Mouse (Mus musculus) forelimb bud, embryonic 11.5 days (tissue): ENCODE data around the gene Rnh1.
A peak's percentile ranks its signal among the peaks of the same experiment; 100 is the strongest.

Experiments used
- DNase-seq: peaks from one replicate; pipeline ENCODE4 v3.0.0-alpha.2; 2012; ENCODE audit warnings: low read depth, low spot score

Rnh1 gene

DNA sequence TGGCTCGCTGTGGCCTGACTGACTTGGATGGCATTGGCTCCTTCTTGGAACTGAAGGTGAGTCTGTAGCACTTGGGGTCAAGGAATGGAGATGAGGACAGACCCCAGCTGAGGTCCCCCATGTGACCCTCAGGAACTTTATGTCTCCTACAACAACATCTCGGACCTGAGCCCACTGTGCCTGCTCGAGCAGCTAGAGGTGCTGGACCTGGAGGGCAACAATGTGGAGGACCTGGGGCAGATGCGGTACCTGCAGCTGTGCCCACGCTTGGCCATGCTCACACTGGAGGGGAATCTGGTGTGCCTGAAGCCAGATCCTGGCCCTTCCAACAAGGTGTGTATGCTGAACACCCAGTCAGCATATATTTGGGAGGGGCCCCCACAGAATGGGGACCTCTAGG, 32.8 kb upstream of the Rnh1 start:
- no peak for DNase-seq

DNA sequence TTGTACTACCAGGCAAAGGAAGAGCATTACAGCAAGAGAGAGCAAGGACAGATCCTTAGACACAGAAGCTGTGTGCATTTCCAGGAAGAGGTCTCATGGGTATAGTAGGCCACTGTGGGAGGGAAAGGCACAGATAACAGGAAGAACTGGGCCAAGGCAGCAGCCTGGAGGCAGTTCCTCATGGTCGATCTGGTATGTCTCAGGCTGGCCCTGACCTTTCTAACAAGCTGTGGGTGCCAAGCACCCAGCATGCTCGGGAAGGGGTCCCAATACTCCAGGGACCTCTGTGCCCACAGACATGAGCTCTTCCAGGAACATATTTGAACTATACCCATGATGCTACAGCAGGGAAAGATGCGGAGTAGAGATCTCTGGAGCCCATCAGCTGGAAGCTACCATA, 31.9 kb upstream of the Rnh1 start:
- no peak for DNase-seq

DNA sequence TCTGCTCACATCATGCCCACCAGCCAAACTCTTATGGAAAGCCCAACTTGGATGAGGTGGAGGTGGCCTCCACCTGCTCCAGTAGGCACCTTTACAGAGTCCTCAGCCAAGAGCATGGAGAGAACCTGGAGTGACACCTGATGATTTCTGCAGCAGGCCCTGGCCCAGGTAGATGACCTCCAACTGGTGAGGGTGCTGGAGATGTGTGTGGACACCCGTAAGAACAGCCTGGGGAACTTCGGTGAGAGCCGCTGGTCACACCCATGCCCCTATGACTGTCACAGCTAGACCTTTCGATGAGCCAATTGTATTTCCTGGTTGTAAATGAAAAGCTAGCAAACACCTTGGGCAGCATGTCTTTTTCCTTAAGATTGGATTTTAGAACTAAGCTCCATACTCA, 25.5 kb upstream of the Rnh1 start:
- no peak for DNase-seq

GRCm38 (mm10) chr7:141196619-141197282, 24.1 kb upstream of the Rnh1 start:
- no peak for DNase-seq

- no peak for DNase-seq
Observed at GRCm38 (mm10) chr7:141195754-141196153, 23.1 kb upstream of the Rnh1 start.

- peak; percentile 90 for DNase-seq
Observed at GRCm38 (mm10) chr7:141194830-141195229, 22.2 kb upstream of the Rnh1 start.

DNA sequence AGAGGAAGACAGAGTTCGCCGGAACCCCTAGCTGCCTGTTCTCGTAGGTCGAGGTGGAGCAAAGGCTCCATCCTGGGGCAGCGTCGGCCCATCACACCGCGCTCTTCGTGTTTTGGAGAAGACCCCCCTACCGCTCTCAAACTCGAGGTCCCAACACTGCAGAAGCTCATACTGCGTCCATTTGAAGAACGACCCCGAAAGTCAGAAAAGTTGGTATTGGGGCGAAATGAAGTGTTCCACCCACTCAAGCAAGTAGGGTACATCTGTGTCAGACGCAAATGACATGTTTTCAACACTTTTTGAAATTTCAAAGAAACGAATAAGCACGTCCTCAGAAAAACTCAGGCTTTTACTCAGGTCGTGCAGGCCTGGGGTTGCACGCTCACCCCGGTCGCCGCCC, 21.8 kb upstream of the Rnh1 start:
- DNase-seq = no peak

- DNase-seq = peak; percentile 96
Observed at GRCm38 (mm10) chr7:141193948-141194347, 21.3 kb upstream of the Rnh1 start, which contains the start of the genes Hras and Lrrc56. Hras (minus strand) TSS chr7:141194005. Lrrc56 (plus strand) TSS chr7:141194157.

- DNase-seq = no peak
Observed at GRCm38 (mm10) chr7:141193348-141193856, 20.7 kb upstream of the Rnh1 start.

DNA sequence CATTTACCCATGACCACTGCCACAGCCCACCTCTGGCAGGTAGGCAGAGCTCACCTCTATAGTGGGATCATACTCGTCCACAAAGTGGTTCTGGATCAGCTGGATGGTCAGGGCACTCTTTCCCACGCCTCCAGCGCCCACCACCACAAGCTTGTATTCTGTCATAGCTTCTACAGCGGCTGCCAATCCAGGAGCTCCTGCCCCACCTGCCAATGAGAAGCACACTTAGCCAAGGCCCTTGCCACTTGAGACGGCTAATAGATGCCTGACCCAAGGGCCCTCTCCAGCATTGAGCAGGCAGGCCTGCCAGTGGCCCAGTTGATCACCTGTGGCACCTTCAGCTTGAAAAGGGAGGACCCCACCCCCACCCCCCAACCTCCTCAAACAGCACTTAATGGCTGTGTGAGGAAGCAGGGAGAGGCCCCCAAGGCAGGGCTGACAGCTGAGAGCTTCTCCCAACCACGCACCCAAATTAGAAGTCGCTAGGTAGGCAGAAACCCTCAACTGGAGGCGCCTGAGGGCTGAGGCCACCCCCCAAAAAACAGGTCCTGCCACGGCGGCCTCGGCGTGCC, 20.2 kb upstream of the Rnh1 start:
- DNase-seq = no peak

DNA sequence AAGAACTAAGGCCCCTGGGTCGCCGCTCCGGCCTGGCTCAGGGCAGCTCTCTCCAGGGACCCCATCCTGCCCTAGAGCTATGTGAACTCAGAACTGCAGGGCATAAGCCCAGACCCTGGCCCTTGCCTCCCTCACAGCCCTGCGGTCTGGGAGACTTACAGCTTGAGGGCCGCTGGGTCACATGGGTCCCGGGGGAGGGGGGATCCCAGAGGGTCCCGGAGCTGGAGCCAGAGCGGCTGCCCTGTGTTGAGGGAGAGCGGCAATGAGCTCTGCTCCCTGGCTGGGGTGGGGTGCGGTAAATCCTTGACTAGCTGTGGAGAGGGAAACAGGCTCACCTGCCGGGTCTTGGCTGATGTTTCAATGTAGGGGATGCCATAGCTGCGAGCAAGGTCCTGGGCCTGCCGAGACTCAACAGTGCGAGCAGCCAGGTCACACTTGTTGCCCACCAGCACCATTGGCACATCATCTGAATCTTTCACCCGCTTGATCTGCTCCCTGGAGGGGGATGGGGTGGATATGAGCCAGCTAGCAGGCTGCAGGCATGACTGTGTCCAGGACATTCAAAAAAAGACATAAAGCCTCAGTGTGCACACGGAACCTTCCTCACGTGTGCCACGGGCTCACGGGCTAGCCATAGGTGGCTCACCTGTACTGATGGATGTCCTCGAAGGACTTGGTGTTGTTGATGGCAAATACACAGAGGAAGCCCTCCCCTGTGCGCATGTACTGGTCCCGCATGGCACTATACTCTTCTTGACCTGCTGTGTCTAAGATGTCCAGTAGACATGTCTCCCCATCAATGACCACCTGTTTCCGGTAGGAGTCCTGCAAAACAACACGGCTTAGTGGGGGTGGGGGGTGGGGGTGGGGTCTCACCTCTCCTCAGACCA, 19.4 kb upstream of the Rnh1 start:
- DNase-seq = no peak

DNA sequence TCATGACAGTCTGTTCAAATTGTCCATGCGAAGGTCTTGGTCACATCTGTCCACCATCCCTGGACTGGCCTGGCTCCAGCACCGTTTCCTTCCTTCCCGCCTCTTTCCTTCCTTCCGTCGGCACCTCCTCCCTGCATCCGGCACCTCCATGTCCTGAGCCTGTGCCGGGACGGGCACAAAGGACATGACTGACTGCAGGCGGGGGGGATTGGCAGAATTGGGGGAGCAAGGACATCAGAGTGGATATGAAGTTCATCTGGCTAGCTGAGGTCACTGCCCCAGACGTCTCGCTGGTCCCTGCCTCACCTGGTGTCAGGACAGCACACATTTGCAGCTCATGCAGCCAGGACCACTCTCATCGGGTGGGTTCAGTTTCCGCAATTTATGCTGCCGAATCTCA, 18.4 kb upstream of the Rnh1 start:
- no peak for DNase-seq

GRCm38 (mm10) chr7:141190220-141190619, 17.6 kb upstream of the Rnh1 start:
- no peak for DNase-seq

DNA sequence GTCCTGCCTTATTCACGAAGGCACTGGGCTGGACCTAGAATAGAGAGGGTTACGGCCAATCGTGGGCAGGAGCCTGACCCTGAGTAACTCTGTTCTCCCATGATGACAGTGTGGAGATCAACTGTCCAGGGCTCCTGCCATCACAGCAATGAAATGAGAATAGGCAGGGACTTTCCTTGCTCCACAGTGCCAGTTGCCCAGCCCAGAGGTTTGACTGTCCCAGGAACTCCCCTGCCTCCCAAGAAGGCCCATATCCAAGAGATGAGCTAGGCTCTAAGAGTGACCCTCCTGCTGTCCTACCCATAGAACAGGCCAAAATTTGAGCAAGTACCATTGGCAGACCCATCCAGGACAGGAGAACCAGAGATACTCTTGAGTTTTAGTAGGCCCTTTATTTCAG, 16.1 kb upstream of the Rnh1 start:
- no peak for DNase-seq

- DNase-seq = no peak
Observed at GRCm38 (mm10) chr7:141188194-141188593, 15.5 kb upstream of the Rnh1 start.

- peak; percentile 93 for DNase-seq
Observed at GRCm38 (mm10) chr7:141176173-141176572, 3.5 kb upstream of the Rnh1 start.

GRCm38 (mm10) chr7:141175068-141175467, 2.4 kb upstream of the Rnh1 start:
- no peak for DNase-seq

DNA sequence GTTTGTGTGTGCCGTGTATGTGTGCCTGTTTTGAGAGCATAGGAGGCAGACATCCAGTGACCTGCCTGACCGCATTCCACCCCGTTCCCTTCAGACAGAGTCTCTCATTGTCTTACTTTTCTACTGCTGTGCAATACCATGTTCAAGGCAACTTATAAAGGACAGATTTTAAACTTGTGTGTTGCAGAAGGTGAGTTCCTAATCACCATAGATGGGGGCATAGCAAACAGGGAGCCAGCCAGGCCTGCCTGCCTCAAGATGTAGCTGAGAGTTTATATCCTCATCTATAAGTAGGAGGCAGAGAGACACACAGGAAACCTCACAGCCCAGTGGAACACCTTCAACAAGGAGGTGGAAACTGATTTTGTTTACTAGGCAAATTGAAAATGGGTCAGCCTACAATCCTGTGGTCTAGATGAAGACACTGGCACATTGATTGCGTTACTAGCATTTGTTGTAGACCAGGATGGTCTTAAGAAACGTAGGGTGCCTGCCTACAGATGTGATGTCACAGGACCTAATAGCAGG, 730 bp upstream of the Rnh1 start:
- DNase-seq = no peak

DNA sequence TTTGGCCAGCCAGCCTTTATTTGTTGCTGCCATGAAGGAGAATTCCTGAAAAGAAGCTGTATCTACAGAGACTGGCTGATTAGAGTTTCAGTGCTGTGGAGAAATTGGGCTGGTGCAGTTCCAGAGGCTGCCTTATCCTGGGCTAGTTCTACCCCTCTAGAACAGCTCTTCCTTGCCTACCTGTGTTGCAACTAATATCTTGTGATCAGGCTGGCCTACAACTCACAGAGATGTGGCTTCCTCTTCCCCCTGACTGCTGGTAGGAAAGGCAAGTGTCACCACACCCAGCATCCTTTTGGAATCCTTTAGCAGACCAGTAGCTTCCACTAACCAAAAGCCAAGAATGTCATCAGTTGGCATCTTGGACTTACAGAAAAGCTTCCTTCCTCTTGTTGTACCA, 2.8 kb downstream of the Rnh1 start:
- no peak for DNase-seq

DNA sequence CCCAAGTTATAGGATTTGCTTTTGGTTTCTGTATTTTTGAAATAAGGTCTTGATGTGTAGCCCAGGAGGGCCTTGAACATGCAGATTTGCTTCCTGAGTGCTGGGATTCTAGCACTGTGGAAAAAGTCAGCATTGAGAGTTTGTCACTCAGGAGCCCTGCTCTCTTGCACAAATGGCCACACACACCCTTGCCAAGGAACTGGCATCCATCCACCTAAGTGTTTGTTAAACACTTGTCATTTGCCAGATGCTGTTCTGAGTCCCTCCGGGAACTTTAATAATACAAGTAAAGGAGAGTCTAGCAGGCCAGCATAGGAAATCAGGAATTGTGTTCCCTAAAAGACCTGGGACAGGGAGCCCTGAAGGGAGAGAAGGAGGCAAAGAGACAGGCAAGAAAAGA, 3.4 kb downstream of the Rnh1 start:
- DNase-seq = no peak

DNA sequence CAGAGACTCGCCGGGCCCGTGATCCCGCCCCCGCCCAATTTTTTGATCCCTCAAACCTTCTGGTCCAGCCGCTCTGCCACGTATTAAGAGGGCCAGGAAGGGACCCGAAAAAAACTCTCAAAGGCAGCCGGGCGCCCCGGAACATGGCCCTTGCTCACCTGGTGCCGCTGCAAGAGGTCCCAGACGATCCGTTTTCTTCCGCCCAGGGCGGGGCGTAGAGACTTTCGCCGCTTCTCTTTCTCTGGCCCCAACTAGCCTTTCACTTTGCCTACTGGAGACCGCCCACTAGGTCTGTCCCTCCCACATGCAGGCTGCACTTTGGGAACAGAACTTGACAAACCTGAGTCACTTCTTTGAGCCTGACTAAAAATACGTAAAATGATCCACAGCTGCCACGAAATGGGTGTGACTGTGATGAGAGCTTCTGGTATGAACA, 4.1 kb downstream of the Rnh1 start:
- DNase-seq = peak; percentile 28

GRCm38 (mm10) chr7:141167901-141168517, 4.6 kb downstream of the Rnh1 start:
- DNase-seq = no peak
